Mouse (Mus musculus): ENCODE measurements at regions not wholly inside any gene's neighbourhood (a gene's known extent, or its start where the extent isn't known, plus 50 kb on each side); places are given as distances from the start of the nearest gene placed in this dataset.

DNA sequence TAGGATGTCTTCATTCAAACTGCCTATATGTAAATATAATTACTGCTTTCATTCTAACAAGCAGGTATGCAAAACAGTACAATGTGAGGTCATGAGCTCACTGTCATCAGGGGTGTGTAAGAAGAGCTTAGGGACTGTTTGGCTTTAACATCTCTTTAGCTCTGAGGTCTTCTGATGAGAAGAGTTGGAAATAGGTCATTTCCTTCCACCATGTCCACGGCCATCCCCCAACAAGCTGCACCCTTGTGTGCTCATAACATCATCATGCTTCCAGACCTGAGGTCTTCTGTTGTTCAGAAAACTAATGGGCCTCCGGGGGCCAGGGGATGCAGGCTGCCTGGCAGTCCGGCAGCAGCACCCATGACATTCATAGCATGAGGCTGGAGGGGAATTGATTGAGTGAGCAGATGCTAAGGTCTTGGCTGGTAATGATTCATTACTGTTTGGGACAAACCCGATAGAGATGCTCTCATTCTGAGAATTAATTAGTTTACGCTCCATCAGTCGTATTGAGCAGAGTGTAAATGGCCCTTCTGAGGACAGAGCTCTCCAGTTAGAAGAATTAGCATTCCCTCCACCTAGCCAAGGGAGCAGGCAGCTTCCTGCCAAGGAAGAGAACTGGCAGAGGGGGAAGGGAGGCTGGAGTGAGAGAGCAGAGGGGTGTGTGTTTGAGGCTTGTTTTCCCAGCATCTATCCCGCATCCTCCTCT is 64.0 kb downstream of the Rps24 start:
- DNase-seq (ENCODE audit: low spot score in 2 of 2), result no peak

DNA sequence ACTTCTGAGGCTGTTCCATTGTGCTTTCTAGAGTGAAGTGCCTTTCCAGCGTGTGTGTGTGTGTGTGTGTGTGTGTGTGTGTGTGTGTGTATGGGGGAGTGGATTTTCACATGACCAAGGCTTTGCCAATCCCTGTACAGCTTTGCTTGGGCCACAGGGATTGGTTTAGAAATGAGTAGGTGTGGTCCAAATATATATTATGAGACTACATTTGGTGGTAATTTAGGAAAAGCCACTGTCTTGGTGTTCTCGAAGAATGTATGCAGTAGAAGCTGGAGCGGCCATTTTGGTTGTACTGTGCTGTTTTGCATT is 64.5 kb downstream of the Rps24 start:
- DNase-seq (ENCODE audit: low spot score in 2 of 2), result no peak

GRCm38 (mm10) chr14:24564801-24565624 is 78.1 kb downstream of the Rps24 start:
- no peak for DNase-seq (ENCODE audit: low spot score in 2 of 2)

GRCm38 (mm10) chr14:24565718-24566322 is 78.9 kb downstream of the Rps24 start:
- no peak for DNase-seq (ENCODE audit: low spot score in 2 of 2)

- peak in 1 of 2 experiments; percentile 10 for DNase-seq (ENCODE audit: low spot score in 2 of 2)
These were observed 88.2 kb downstream of the Rps24 start for GRCm38 (mm10) chr14:24575111-24575510.

DNA sequence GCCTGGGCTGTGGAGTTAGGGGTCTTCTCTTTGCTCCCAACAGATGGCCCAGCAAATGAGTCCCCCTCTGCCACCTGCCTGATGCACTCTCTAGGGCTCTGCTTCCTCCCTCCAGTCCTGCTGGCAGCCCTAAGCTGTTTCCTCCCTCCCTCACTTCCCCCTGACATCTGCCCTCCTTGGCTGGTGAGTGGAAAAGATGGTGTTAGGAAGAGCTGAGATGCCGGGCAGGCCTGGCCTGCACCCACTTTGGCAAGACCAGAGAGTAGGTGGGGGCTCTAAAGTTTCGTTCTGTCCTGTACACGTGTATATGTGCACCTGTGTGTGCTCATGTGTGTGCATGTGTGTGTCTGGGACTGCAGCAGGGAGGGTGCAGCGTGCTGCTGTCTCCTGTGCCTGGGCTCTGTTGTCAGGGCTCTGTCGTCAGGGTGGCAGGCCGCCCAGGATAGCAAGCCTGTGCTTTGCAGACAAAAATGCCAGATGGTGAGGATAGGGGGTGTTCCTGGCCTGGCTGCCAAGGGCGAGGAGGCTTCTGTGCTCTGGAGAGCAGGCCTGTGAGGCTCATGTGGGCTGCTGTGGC is 91.7 kb downstream of the Rps24 start:
- DNase-seq (ENCODE audit: low spot score in 2 of 2), result peak; percentile 61 to 72

GRCm38 (mm10) chr14:24579153-24579795 is 92.3 kb downstream of the Rps24 start:
- peak; percentile 17 to 21 for DNase-seq (ENCODE audit: low spot score in 2 of 2)

- DNase-seq (ENCODE audit: low spot score in 2 of 2), result no peak
These were observed 99.4 kb downstream of the Rps24 start for GRCm38 (mm10) chr14:24586133-24586908.

- DNase-seq (ENCODE audit: low spot score in 2 of 2), result peak in 1 of 2 experiments; percentile 13
These were observed 100.2 kb downstream of the Rps24 start for GRCm38 (mm10) chr14:24586982-24587672.

DNA sequence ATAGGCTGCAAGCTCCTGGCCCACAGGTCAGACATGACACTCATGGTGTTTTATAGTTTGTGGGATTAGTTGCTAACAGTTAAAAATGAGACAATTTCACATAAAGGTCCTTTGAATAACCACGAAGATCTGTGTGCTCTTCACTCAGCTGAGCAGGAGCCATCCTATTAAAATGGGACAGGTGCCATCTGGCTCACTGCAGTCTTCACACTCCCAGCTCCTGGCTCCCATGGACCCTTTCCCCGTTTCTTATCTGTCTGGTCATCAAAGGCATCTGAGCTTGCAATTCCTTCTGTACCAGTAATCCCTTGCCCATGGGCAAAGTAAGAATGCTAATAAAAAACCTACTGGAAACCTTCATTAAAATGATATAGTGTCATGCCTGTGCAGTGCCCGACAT is 101.1 kb downstream of the Rps24 start:
- DNase-seq (ENCODE audit: low spot score in 2 of 2), result no peak

- DNase-seq (ENCODE audit: low spot score in 2 of 2), result no peak
These were observed 119.7 kb downstream of the Rps24 start for GRCm38 (mm10) chr14:24606444-24607173.

DNA sequence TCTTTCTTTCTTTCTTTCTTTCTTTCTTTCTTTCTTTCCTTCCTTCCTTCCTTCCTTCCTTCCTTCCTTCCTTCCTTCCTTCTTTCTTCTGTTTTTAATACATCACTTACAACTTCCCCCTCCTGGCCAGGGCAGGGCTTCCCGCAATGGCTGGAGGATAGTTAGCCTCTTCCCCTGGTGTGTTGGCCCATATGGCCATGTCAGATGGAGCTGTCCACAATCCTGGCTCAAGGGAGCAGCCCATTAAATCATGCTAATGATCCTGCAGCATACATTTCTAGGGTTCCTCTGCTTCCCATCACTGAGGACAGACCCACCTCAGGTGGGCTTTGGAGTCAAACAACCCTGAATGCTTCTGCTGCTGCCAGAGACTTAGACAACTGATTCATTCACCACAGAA is 121.4 kb downstream of the Rps24 start:
- DNase-seq (ENCODE audit: low spot score in 2 of 2), result no peak

- no peak for DNase-seq (ENCODE audit: low spot score in 2 of 2)
These were observed 125.5 kb downstream of the Rps24 start for GRCm38 (mm10) chr14:24612254-24612995.

- no peak for DNase-seq (ENCODE audit: low spot score in 2 of 2)
These were observed 128.9 kb downstream of the Rps24 start for GRCm38 (mm10) chr14:24615776-24616175.

- no peak for DNase-seq (ENCODE audit: low spot score in 2 of 2)
These were observed 129.6 kb downstream of the Rps24 start for GRCm38 (mm10) chr14:24616306-24617125.

DNA sequence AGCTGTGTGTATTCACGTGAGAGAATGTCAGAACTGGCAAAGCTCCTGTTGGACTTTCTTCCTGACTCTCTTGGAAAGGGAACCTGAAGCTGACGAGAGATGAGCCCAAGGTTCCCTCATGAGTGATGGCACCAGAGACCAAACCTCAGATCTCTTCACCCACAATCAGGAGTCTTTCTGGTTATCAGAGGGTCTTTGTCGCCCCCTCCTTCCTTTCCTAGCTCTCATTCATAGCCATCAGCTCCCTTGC is 130.1 kb downstream of the Rps24 start:
- no peak for DNase-seq (ENCODE audit: low spot score in 2 of 2)

DNA sequence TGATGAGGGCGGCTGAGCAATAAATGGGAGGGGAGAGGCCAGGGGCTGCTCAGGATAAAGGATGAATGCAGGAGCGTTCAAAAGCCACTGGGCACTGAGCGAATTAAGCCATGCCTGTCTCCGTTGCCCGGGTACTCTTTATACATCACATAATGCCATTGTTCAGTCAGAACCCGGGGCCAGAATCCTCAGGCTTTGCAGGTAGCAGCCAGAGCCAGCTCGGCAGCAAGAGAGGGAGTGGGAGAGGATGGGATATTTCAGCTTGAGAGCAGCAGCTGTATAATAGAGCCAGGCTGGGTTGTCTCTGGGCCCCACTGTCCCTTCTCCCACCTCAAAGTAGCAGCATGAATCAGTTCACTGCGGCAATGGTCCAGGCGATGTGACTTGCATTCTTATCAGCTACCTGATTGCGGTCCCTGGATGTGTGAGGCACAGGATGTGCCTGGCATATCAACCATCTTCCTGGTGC is 130.5 kb downstream of the Rps24 start:
- DNase-seq (ENCODE audit: low spot score in 2 of 2), result peak in 1 of 2 experiments; percentile 33

DNA sequence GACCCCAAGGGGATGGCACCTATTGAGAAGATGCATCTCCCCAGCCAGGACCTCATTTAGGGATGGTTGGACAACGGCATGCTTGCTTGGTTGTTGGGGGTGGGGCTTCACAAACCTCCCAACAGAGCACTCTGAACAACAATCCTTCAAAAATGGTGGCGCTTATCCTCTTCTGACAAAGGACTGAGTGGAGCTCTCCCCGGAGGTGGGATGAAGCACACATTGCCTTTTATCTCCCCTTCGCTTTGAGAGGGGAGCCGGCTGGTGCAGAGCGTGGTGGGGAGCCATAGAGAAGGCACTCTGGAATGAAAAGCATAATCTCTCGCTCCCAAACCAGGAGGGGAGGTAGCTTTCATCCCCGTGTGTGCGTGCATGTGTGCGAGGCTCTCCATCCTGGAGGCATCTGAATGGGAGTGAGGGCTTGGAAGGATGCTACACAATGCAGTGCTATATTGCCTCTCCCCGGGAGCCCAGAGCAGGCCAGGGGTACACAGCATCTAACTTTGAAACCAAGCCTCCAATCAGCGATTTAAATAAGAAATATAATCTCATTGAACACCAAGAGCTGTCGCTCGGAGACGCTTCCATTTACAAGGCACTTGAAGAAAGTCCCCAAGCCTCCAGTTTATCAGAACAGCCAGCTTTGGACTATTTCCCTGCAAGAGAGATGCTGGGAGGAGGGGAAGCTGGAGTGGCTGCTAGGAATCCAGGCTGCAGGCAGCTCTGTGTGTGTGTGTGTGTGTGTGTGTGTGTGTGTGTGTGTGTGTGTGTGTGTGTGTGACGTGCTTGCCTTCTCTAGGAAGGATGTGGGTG is 131.5 kb downstream of the Rps24 start:
- DNase-seq (ENCODE audit: low spot score in 2 of 2), result no peak
